Mouse (Mus musculus) macrophage (primary cell): Measurements from ENCODE around the gene Ybx2. TPM values are rescaled to one million over a fixed set of nuclear protein-coding genes. Genes with fewer than 3 reads are reported as not detected.

Source experiments
- H3K27ac ChIP-seq: fragments of 350-480 bp; formaldehyde crosslinking; 2 replicates; pipeline ENCODE4 v1.9.0; 2021
- H3K36me3 ChIP-seq: fragments of 350-480 bp; formaldehyde crosslinking; 2 replicates; pipeline ENCODE4 v1.9.0; 2021; ENCODE audit errors: inconsistent target
- H3K4me3 ChIP-seq: fragments of 350-480 bp; formaldehyde crosslinking; 2 replicates; pipeline ENCODE4 v1.9.0; 2021; ENCODE audit errors: inconsistent target
- H3K79me2 ChIP-seq: fragments of 350-480 bp; formaldehyde crosslinking; 2 replicates; pipeline ENCODE4 v1.9.0; 2021; ENCODE audit errors: inconsistent target
- WGBS: methylation state at CpG from one replicate; pipeline ENCODE4 v1.1.7; 2026; ENCODE audit warnings: inconsistent platforms; ENCODE audit not compliant: missing documents; 5-methylcytosine and 5-hydroxymethylcytosine counted together
- polyA plus RNA-seq: library from polyadenylated mRNA; stranded (reverse); fragments of 250-400 nt; gene quantifications from 3 replicates; pipeline ENCODE4 v1.2.4, GENCODE M21; 2018; ENCODE audit warnings: inconsistent platforms
- total RNA-seq, 78 experiments: library from RNA; depleted of rRNA; stranded (reverse); fragments of 250-400 nt; gene quantifications; 1 replicate in 9 of 78; 2 replicates in 24 of 78; 3 replicates in 43 of 78; 4 replicates in 2 of 78; pipeline ENCODE4 v1.2.4; 2018; ENCODE audit warnings: inconsistent platforms in 56 of 78

Gene Ybx2
- total RNA-seq (2018; cell fraction: chromatin; rRNA removed), result not detected
- total RNA-seq (2018; cell fraction: cytosol; rRNA removed), result not detected
- not detected for total RNA-seq (2018; cell fraction: nucleus; rRNA removed)
- not detected in 3 replicates for polyA plus RNA-seq

GRCm38 (mm10) chr11:69935137-69935879, at the start of gene Ybx2:
Gene Ybx2, plus strand, starts transcription at chr11:69935796.
- H3K27ac ChIP-seq, result no peak within 1 kb of the TSS
- H3K4me3 ChIP-seq, result no peak within 1 kb of the TSS
- no peaks in the 10 kb centered on the region for H3K36me3 ChIP-seq
- 2% methylated on average over 62 of the region's 62 CpGs for WGBS
- no peaks in the 10 kb centered on the region for H3K79me2 ChIP-seq

- WGBS, result 91% methylated on average over 8 of the region's 8 CpGs
- Histone ChIP-seq H3K36me3 (no peaks in the 10 kb centered on the region), H3K79me2 (no peaks in the 10 kb centered on the region), H3K4me3 (no peak overlapping the region), H3K27ac (no peak overlapping the region)
These were observed 48.5 kb upstream of the Ybx2 start for GRCm38 (mm10) chr11:69886907-69887635.

- H3K79me2 ChIP-seq, result no peaks in the 10 kb centered on the region
- H3K4me3 ChIP-seq, result no peak overlapping the region
- 92% methylated on average over 4 of the region's 4 CpGs for WGBS
- no peaks in the 10 kb centered on the region for H3K36me3 ChIP-seq
- no peak overlapping the region for H3K27ac ChIP-seq
These were observed 44.1 kb upstream of the Ybx2 start for GRCm38 (mm10) chr11:69891482-69891881.

- H3K27ac ChIP-seq, result no peak overlapping the region
- no peaks in the 10 kb centered on the region for H3K36me3 ChIP-seq
- 16% methylated on average over 5 of the region's 5 CpGs for WGBS
- H3K79me2 ChIP-seq, result no peaks in the 10 kb centered on the region
- no peak overlapping the region for H3K4me3 ChIP-seq
These were observed 40.9 kb upstream of the Ybx2 start for GRCm38 (mm10) chr11:69894671-69895070.

GRCm38 (mm10) chr11:69895291-69895690, 40.3 kb upstream of the Ybx2 start, which contains the start of gene Acap1:
Gene Acap1, minus strand, starts transcription at chr11:69895539.
- WGBS, result 17% methylated on average over 4 of the region's 4 CpGs
- no peak within 1 kb of the TSS for H3K4me3 ChIP-seq
- no peaks in the 10 kb centered on the region for H3K79me2 ChIP-seq
- H3K36me3 ChIP-seq, result no peaks in the 10 kb centered on the region
- H3K27ac ChIP-seq, result no peak within 1 kb of the TSS

DNA sequence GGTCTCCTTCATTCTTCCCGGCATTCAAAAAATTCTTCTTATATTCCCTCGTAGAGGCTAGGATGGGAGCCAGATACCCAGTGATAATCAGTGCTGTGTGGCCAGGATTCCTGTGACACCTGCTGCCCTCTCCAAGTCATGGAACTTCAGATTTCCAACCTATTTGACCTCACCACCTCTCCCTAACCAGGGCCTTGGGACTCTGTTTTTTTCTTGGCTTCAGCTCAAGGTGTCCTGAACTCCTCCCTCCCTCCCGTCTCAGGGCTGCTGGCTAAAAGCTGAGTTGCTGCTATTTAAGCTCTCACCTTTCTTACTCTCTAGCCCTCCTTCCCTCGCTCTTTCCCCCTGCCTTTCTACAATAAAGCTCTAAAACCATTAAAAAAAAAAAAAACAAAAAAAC, 35.7 kb upstream of the Ybx2 start:
- H3K4me3 ChIP-seq, result no peak overlapping the region
- H3K27ac ChIP-seq, result no peak overlapping the region
- H3K36me3 ChIP-seq, result peaks cover 14% of the 10 kb centered on the region
- 46% methylated on average over 2 of the region's 4 CpGs for WGBS
- no peaks in the 10 kb centered on the region; the same call in 1 of the 2 replicates for H3K79me2 ChIP-seq

DNA sequence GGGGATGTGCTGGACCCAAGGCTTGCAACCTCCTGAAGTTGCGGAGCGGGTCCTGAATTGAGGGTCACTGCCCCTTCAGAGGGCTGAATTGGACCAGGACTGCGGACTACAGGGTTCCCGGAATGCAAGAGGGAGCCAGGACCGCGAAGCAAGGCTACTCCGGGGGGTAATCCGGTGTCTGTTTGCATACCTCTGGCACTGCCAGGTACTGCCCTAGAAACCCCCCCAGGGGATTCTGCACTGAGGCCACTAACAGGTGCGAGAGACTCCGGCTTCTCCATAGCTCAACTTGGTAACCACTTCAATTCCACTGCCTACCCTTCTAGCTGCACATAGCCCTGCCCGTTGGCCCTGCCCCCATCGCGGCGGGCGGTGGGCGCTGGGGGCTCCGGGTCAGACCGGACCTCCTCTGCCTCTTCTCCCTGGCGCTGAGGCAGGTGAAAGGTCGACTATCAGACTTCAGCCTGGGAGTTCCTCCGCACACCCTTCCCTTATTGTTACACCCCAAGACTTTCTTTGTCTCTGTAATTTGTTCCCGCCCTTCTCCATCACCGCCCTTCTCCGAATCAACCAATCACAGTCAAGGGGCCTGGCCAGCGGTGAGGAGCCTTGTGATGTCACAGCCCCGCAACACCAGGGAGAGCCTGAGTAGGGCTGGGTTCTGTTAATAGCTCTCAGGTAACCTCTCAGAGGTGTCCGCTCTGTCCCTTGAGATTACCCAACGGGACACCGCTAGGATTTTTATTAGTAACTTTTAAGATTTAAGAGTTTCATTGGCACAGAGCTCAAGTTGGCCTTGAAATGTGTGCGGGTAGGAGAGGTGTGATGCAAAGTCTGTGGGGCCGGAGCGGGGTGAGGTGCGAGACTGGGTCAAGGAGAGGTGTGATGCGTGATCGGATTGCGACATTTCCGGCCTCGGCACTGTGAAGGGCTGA, 34.9 kb upstream of the Ybx2 start, which contains the start of the genes 2810408A11Rik and Neurl4:
Gene 2810408A11Rik, minus strand, starts transcription at position 517 of the 935 bp plus-strand sequence.
Gene Neurl4, plus strand, starts transcription at position 602 of the 935 bp plus-strand sequence.
- Histone ChIP-seq H3K27ac (peak within 1 kb of the TSS; percentile 87), H3K36me3 (peaks cover 22% of the 10 kb centered on the region), H3K4me3 (peak within 1 kb of the TSS; percentile 69), H3K79me2 (no peaks in the 10 kb centered on the region; the same call in 1 of the 2 replicates)
- WGBS, result under 1% methylated on average over 38 of the region's 38 CpGs

GRCm38 (mm10) chr11:69901406-69901846, 34.2 kb upstream of the Ybx2 start:
- Histone ChIP-seq H3K4me3 (peak overlapping the region; percentile 69), H3K27ac (peak overlapping the region; percentile 87), H3K36me3 (peaks cover 28% of the 10 kb centered on the region), H3K79me2 (no peaks in the 10 kb centered on the region; the same call in 1 of the 2 replicates)
- 1% methylated on average over 35 of the region's 42 CpGs for WGBS

GRCm38 (mm10) chr11:69901993-69902392, 33.6 kb upstream of the Ybx2 start:
- H3K4me3 ChIP-seq, result peak overlapping the region; percentile 57
- H3K36me3 ChIP-seq, result peaks cover 34% of the 10 kb centered on the region
- H3K27ac ChIP-seq, result no peak overlapping the region
- H3K79me2 ChIP-seq, result no peaks in the 10 kb centered on the region; the same call in 1 of the 2 replicates
- whole genome bisulfite sequencing, result 2% methylated on average over 38 of the region's 39 CpGs

DNA sequence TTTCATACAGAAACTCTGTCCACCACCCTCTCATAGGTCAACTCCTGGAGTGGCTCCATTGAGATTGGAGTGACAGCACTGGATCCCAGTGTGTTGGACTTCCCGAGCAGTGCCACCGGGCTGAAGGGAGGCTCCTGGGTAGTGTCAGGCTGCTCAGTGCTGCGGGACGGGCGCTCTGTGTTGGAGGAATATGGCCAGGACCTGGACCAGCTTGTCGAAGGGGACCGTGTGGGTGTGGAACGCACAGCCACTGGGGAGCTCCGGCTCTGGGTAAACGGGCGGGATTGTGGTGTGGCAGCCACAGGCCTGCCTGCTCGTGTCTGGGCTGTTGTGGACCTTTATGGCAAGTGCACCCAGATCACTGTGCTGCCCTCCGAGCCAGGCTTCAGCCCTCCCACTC, 32.6 kb upstream of the Ybx2 start:
- peaks cover 44% of the 10 kb centered on the region for H3K36me3 ChIP-seq
- H3K27ac ChIP-seq, result no peak overlapping the region
- WGBS, result 98% methylated on average over 9 of the region's 13 CpGs
- H3K79me2 ChIP-seq, result no peaks in the 10 kb centered on the region; the same call in 1 of the 2 replicates
- H3K4me3 ChIP-seq, result peak overlapping the region; percentile 57; the same call in 1 of the 2 replicates

- Histone ChIP-seq H3K36me3 (peaks cover 57% of the 10 kb centered on the region), H3K27ac (no peak overlapping the region), H3K79me2 (no peaks in the 10 kb centered on the region; the same call in 1 of the 2 replicates), H3K4me3 (no peak overlapping the region)
- WGBS, result 92% methylated on average over 9 of the region's 9 CpGs
These were observed 31.3 kb upstream of the Ybx2 start for GRCm38 (mm10) chr11:69904311-69904710.

GRCm38 (mm10) chr11:69908645-69909044, 27.0 kb upstream of the Ybx2 start:
- peaks cover 87% of the 10 kb centered on the region for H3K36me3 ChIP-seq
- no peaks in the 10 kb centered on the region for H3K79me2 ChIP-seq
- no peak overlapping the region for H3K4me3 ChIP-seq
- no peak overlapping the region for H3K27ac ChIP-seq
- 94% methylated on average over 11 of the region's 11 CpGs for WGBS

GRCm38 (mm10) chr11:69909174-69909573, 26.4 kb upstream of the Ybx2 start:
- H3K36me3 ChIP-seq, result peaks cover 82% of the 10 kb centered on the region
- H3K79me2 ChIP-seq, result peaks cover under 1% of the 10 kb centered on the region; the same call in 1 of the 2 replicates
- no peak overlapping the region for H3K4me3 ChIP-seq
- WGBS, result 97% methylated on average over 5 of the region's 5 CpGs
- no peak overlapping the region for H3K27ac ChIP-seq

DNA sequence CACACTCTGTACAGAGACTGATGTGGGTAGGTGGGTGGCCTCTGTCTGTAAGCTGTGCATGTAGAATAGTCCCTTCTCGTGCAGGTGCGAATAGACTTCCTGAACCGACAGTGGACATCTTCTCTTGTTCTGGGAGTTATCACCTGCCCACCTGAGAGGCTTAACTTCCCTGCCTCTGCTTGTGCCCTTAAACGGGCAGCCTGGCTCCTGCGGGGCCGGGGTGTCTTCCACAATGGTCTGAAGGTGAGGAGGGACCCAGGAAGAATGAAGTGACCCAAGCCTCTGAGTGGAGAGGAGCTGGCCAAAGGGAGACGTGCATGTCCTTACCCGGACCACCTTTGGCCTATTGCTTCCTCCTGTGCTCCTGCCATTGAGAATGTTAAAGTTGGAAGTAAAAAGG, 25.4 kb upstream of the Ybx2 start:
- no peak overlapping the region for H3K27ac ChIP-seq
- no peak overlapping the region for H3K4me3 ChIP-seq
- 89% methylated on average over 8 of the region's 8 CpGs for WGBS
- peaks cover 10% of the 10 kb centered on the region for H3K79me2 ChIP-seq
- peaks cover 72% of the 10 kb centered on the region for H3K36me3 ChIP-seq
